Mouse (Mus musculus): ENCODE measurements around the gene Gp5.

Gp5 gene

DNA sequence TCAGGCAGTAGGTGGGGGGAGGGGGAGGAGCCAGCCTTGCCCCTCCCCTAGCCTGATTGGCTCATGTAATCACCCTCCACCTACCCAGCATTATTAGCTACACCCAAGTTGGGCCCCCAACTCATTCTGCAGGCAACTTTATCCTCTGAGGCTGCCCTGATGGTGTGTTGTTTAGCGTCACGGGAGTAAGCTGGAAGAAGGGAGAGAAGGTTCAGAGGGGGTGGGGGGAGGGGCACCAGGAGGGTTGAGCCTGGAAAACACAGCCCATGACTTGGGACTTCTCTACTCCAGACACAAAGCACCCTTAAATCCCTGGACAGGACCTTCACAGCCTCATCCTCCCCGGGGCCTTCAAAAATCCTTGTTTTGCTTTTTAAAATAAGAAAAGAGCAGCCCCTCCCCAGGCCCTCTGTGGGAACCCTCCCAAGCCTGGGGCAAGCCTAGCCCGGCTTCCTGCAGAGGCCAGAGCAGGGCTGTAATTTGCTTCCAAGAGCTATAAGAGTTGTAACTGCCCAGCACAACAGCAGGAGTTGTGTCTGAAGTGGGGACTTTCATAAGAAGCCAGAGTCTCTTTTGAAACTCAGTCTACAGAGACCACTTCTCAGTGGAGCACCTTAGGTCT lies 29.8 kb downstream of the Gp5 start:
- DNase-seq (ENCODE audit: low read depth, low spot score) = no peak

DNA sequence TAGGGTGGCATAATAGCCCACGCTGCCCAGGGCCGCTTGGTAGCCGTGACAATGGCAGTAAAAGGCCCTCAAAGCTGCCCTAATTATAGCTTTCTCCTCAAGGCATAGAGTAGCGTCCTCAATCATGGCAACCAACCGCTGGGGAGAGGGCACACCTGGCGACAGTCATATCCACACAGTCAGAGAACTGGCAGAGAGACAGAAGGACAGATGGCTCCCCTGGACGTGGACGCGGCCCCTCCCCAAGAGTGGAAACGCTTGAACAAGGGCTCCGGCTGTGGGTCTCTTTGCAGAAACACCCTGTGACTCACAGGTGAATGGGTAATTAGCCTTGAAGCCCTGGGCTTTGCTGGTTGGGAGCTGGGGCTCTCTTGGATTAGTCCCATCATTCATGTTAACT lies 32.2 kb downstream of the Gp5 start:
- no peak for DNase-seq (ENCODE audit: low read depth, low spot score)

DNA sequence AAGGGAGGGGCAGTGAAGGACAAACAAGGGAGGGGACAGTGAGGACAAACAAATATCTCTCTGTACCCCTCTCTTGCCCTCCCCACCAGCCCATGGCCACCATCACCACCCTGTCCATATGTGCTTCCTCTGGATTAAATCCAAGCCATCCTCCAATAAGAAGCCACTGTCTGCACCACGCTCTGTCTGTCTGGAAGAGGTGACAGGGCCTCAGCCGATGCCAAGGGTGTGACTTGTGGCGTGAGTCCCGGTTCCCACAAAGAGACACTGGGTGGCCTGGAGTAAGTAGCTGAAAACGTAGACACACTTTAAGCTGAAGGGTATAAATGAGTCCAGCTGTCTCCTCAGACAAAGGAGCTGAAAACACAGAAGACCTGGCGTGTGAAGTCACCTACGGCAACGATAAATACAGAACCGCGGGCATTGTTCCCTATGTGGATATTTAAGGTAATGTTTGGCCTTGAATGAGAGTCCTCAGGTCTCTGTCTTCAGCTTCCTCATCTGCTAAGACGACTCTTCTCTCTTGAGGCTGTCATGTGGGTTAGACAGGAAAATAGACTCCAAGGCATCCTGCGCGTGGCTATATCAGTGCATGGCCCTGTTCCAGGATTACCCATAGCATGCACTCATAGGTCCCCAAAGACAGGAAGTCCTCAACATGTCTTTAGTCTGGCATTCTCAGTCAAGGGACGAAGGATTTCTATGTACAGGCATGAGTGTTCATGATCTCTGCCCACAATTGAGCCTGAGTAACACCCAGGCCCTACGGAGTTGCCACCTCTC lies 34.8 kb downstream of the Gp5 start:
- DNase-seq (ENCODE audit: low read depth, low spot score) = no peak

- no peak for DNase-seq (ENCODE audit: low read depth, low spot score)
These were observed 37.5 kb downstream of the Gp5 start for GRCm38 (mm10) chr16:30273065-30273464.

GRCm38 (mm10) chr16:30271941-30272595 lies 38.5 kb downstream of the Gp5 start:
- DNase-seq (ENCODE audit: low read depth, low spot score) = peak; percentile 50

DNA sequence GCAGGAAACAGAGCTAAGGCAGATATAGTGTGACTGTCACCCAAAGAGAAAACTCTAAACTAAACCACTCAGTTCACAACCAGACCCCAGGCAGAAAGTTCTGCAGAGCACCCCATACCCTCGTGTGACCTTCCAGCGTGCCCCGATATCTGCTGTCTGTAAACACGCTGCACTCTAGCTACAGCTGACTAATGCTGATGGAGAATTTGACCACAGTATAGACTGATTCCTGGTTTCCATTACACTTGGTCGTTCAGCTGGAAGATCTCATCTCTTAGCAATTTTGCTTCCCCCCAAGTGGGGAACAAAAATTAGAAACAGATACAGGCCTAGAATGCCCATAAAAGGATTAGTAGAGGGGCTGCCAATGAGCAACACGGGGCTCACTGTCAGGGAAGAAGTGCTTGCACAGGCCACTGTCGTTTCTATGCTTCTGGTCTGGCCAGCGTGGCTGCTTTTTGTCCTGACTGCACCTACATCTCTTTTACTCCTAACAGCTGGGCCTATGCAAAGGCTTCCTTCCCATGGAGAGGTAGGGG lies 39.3 kb downstream of the Gp5 start:
- DNase-seq (ENCODE audit: low read depth, low spot score) = no peak

DNA sequence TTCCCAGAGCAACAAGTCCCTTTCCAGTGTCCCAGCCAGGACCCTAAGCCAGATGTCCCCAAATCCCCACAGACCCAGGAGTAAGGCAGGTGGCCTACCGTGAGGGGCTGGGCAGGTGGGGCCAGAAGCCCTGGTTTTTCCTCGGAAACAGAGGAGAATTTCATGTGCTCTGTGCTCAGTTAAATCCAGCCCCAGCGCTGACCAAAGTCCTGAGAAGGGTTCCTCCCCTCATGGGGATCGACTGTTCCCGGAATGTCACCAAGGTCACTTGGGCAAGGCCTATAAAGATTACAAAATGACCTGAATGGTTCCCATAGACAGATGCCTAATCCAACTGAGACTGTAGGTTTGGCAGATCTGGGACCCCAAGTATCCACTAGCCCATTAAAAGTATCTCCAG lies 43.2 kb downstream of the Gp5 start, which contains the start of gene Cpn2:
Gene Cpn2, minus strand, starts transcription at position 141 of the 400 bp plus-strand sequence.
- no peak for DNase-seq (ENCODE audit: low read depth, low spot score)

DNA sequence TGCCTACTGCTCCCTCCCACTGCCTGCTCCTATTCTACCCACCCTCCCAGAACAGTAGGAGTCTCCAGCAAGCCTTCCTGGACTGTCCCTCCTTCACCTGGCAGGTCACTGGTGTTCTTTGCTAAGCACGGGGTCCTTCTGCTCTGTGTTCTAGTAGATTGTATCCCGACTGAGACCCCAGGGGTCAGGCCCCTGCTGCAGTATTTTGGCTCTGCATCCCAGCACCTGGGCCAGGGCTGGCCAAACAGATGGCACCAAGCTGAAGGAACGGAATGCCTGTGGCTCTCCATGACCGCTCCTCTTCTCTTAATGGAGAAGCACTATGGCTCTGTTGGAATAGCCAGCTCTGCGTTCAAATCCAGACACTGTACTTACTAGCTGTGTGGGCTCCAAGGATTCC lies 44.0 kb downstream of the Gp5 start:
- no peak for DNase-seq (ENCODE audit: low read depth, low spot score)

GRCm38 (mm10) chr16:30265611-30266010 lies 45.0 kb downstream of the Gp5 start:
- DNase-seq (ENCODE audit: low read depth, low spot score) = no peak

DNA sequence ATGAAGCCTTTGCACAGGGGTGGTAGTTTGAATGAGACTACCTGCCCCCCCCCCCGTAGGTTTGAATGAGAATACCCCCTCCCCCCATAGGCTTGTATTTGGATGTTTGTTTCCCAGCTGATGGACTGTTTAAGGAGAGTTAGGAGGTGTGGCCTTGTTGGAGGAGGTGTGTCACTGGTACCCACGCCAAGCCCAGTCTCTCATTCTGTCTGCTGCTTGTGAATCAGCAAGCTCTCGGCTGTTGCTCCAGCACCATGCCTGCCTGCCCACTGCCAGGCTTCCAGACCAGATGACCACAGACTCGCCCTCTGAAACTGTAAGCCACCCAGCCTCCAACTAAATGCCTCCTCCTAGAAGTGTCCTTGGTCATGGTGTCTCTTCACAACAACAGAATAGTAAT lies 47.4 kb downstream of the Gp5 start:
- no peak for DNase-seq (ENCODE audit: low read depth, low spot score)

DNA sequence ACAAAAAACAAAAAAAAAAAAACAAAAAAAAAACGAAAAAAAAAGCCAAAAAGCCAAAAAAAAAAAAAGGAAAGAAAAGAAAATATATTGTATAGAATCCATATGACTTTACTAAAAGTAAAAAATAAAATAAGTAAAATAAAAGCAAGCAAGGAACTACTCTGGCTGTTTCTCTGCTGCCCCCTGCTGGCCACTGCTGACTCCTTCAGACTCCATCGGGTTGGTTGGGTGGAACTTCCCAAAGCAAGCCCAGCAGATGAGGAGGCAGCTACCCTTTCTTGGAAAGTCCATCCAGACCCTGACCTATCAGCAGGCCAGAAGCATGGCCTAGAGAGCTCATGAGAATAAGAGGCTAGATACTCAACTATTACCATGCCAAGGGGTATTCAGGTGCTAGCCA lies 47.9 kb downstream of the Gp5 start:
- no peak for DNase-seq (ENCODE audit: low read depth, low spot score)

GRCm38 (mm10) chr16:30262157-30262556 lies 48.4 kb downstream of the Gp5 start:
- no peak for DNase-seq (ENCODE audit: low read depth, low spot score)

DNA sequence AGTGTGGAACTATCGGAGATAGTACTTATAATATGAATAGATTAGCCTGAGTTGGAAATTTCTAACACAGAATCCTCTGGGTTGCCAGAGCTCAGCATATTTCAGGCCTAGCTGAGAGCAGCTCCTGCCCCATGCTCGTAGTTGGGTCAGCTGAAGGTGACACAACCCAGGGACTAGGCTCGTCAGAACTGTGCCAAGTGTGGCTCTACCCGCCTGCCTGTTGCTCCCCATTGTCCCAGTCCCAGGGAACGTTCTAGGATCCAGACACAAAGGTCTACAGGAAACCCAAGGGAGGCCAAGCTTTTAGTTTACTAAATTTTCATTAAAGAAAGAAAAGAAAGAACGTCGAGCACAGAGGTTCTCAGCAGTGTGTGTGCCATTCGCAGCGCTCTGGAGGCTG lies 49.2 kb downstream of the Gp5 start:
- no peak for DNase-seq (ENCODE audit: low read depth, low spot score)

DNA sequence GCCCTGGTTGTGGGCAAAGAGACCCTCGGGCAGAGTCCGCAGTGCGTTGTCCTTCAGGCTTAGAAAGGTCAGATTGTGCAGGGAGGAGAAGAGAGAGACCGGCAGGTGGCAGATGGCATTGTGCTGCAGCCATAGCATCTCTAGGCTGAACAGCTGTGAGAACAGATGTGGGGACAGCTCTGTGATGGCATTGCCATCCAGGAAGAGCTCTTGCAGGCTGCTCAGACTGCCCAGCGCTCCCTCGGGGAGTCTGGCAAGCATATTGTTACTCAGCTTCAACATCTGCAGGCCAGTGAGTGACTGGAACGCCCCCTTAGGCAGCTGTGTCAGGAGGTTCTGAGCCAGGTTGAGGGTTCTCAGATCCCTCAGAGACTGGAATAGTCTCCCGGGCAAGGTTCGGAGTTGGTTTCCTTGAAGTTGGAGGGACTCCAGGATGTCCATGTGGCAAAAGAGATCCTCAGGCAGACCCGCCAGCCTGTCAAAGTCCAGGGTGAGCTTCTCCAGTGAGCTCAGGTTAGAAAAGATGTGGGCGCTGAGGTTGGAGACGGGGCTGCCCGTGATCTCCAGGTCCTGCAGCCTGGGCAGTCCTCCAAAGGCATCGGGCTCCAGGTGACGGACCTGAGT lies 50.5 kb downstream of the Gp5 start:
- no peak for DNase-seq (ENCODE audit: low read depth, low spot score)

- no peak for DNase-seq (ENCODE audit: low read depth, low spot score)
These were observed 51.1 kb downstream of the Gp5 start for GRCm38 (mm10) chr16:30259444-30259843.

DNA sequence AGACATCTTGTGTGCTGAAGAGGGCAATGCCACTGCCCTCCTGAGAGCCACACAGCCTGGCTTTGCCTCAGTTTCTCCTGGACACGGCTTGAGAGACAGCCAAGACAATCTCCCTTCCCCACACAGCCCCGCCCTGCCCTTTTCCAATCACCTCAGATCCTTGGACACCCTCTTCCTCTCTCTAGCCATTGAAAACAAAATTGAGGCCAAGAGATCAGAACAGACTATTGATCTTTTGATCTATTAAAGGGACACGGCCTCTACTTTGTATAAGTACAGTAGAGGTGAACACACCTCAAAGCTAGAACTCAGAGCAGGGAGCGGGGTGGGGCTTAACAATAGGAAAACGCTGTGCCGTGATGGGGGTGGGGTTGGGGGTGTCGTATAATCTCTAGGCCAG lies 52.1 kb downstream of the Gp5 start:
- no peak for DNase-seq (ENCODE audit: low read depth, low spot score)

DNA sequence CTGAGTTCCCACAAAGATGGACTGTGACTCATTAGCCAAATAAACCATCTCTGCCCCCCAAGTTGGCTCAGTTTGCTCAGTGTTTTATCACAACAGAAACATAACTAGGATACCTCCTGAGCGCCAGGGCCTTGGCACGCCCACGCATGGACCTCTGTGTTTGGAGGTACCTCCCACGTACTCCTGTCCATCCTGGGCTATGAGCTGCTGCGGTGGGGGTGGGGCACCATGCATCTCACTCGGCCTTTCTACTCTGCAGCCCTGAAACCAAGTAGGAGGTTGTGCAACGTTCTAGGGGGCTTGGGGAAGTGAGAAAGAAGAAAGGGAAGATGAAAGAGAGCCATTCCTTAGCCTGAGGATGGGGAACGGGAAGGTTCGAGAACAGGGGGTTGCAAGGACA lies 52.9 kb downstream of the Gp5 start:
- no peak for DNase-seq (ENCODE audit: low read depth, low spot score)
